Mouse (Mus musculus): ENCODE results near the gene Ppp1r35. TPM values are rescaled to one million over a fixed set of nuclear protein-coding genes. Genes with fewer than 3 reads are reported as not detected.
A peak's percentile ranks its signal among the peaks of the same experiment; 100 is the strongest.
"Not testable (repeated sequence)": the region's sequence is repeated elsewhere in the genome, so short reads cannot be mapped to it uniquely, and the experiment has no call there.

The Ppp1r35 gene
- polyA plus RNA-seq, 1 experiment from 2014 or later, result 39.7 TPM

- H3K9me3 ChIP-seq, result no peaks in the 10 kb centered on the region
- no peaks in the 10 kb centered on the region for H3K27me3 ChIP-seq
- peak within 1 kb of the TSS; percentile 66 for H3K4me3 ChIP-seq
- 4% methylated on average over 28 of the region's 28 CpGs for WGBS
- ATAC-seq (ENCODE audit: low read depth), result peak; percentile 77
- no peaks in the 10 kb centered on the region for H3K36me3 ChIP-seq
- peak within 1 kb of the TSS; percentile 93 for H3K27ac ChIP-seq (replicated peaks)
- H3K4me2 ChIP-seq, result peak within 1 kb of the TSS; percentile 99
- H3K4me1 ChIP-seq (replicated peaks), result peaks cover 55% of the 10 kb centered on the region
- peak within 1 kb of the TSS; percentile 72 for H3K9ac ChIP-seq
Measured at GRCm38 (mm10) chr5:137745214-137746171, 33.2 kb upstream of the Ppp1r35 start, which contains the start of gene Tsc22d4. Gene Tsc22d4 (plus strand): TSS chr5:137745730.

GRCm38 (mm10) chr5:137746282-137746850 is 32.3 kb upstream of the Ppp1r35 start:
- WGBS, result 0% methylated on average over 19 of the region's 20 CpGs

GRCm38 (mm10) chr5:137746851-137747325 is 31.8 kb upstream of the Ppp1r35 start:
- peaks cover 47% of the 10 kb centered on the region for H3K4me1 ChIP-seq (replicated peaks)
- peak overlapping the region; percentile 66 for H3K4me3 ChIP-seq
- peak overlapping the region; percentile 93 for H3K27ac ChIP-seq (replicated peaks)
- WGBS, result 2% methylated on average over 16 of the region's 16 CpGs
- H3K36me3 ChIP-seq, result peaks cover 10% of the 10 kb centered on the region
- H3K9ac ChIP-seq, result peak overlapping the region; percentile 72
- no peaks in the 10 kb centered on the region for H3K9me3 ChIP-seq
- H3K4me2 ChIP-seq, result peak overlapping the region; percentile 99
- peak; percentile 6; the same call in 1 of the 2 replicates for ATAC-seq (ENCODE audit: low read depth)
- H3K27me3 ChIP-seq, result no peaks in the 10 kb centered on the region

More at GRCm38 (mm10) chr5:137746282-137746850, 32.3 kb upstream of the Ppp1r35 start:
- Histone ChIP-seq H3K4me3 (peak overlapping the region; percentile 66), H3K9ac (peak overlapping the region; percentile 72), H3K4me2 (peak overlapping the region; percentile 99), H3K27me3 (no peaks in the 10 kb centered on the region), H3K36me3 (peaks cover 5% of the 10 kb centered on the region), H3K4me1 (replicated peaks) (peaks cover 52% of the 10 kb centered on the region), H3K9me3 (no peaks in the 10 kb centered on the region), H3K27ac (replicated peaks) (peak overlapping the region; percentile 93)
- ATAC-seq (ENCODE audit: low read depth), result peak; percentile 11; the same call in 1 of the 2 replicates

DNA sequence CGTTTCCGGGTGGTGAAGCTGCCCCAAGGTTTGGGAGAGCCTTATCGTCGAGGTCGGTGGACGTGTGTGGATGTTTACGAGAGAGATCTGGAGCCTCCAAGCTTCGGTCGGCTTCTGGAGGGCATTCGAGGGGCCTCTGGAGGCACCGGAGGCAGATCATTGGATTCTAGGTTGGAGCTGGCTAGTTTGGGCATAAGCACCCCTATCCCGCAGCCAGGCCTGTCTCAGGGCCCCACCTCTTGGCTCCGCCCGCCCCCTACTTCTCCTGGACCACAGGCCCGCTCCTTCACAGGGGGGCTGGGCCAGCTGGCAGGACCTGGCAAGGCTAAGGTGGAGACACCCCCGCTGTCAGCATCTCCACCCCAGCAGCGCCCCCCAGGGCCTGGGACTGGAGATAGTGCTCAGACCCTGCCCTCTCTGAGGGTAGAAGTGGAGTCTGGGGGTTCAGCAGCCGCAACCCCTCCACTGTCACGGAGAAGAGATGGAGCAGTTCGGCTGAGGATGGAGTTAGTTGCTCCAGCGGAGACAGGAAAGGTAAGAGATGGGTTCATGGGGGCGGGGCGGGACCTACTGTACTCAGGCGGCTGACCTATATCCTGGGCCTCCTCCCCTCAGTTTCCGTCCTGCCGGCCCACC is 31.2 kb upstream of the Ppp1r35 start:
- Histone ChIP-seq H3K9me3 (no peaks in the 10 kb centered on the region), H3K4me2 (peak overlapping the region; percentile 99), H3K27me3 (no peaks in the 10 kb centered on the region), H3K4me1 (replicated peaks) (peaks cover 45% of the 10 kb centered on the region), H3K36me3 (peaks cover 16% of the 10 kb centered on the region), H3K9ac (peak overlapping the region; percentile 72), H3K4me3 (peak overlapping the region; percentile 66), H3K27ac (replicated peaks) (peak overlapping the region; percentile 93)
- peak; percentile 5; the same call in 1 of the 2 replicates for ATAC-seq (ENCODE audit: low read depth)
- 4% methylated on average over 26 of the region's 26 CpGs for WGBS

- Histone ChIP-seq H3K27me3 (no peaks in the 10 kb centered on the region), H3K9me3 (no peaks in the 10 kb centered on the region), H3K4me1 (replicated peaks) (peaks cover 45% of the 10 kb centered on the region), H3K4me3 (peak overlapping the region; percentile 66), H3K27ac (replicated peaks) (peak overlapping the region; percentile 93), H3K9ac (peak overlapping the region; percentile 72), H3K36me3 (peaks cover 23% of the 10 kb centered on the region), H3K4me2 (peak overlapping the region; percentile 99)
- no peak for ATAC-seq (ENCODE audit: low read depth)
- whole genome bisulfite sequencing, result 25% methylated on average over 5 of the region's 5 CpGs
Measured at GRCm38 (mm10) chr5:137748130-137748770, 30.4 kb upstream of the Ppp1r35 start.

- Histone ChIP-seq H3K4me2 (peak overlapping the region; percentile 99), H3K27ac (replicated peaks) (0 out of 2 replicates have a peak overlapping the region, but pooled peaks have one; percentile 93), H3K4me1 (replicated peaks) (peaks cover 45% of the 10 kb centered on the region), H3K27me3 (no peaks in the 10 kb centered on the region), H3K36me3 (peaks cover 32% of the 10 kb centered on the region), H3K4me3 (0 out of 2 replicates have a peak overlapping the region, but pooled peaks have one; percentile 66), H3K9ac (0 out of 2 replicates have a peak overlapping the region, but pooled peaks have one; percentile 72), H3K9me3 (no peaks in the 10 kb centered on the region)
- 65% methylated on average over 6 of the region's 6 CpGs for WGBS
- ATAC-seq (ENCODE audit: low read depth), result no peak
Measured at GRCm38 (mm10) chr5:137749196-137749836, 29.3 kb upstream of the Ppp1r35 start.

DNA sequence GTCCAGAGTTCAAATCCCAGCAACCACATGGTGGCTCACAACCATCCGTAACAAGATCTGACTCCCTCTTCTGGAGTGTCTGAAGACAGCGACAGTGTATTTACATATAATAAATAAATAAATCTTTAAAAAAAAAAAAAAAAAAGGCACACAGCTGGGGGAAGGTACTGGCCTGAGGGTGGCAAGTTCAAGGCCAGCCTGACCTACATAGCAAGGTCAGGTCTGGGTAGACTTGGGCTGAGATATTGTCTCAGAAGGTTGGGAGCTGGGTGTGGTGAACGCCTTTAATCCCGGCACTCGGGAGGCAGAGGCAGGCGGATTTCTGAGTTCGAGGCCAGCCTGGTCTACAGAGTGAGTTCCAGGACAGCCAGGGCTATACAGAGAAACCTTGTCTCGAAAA is 28.4 kb upstream of the Ppp1r35 start:
- not testable (repeated sequence) for H3K4me2 ChIP-seq; H3K27me3 ChIP-seq; H3K4me3 ChIP-seq; ATAC-seq (ENCODE audit: low read depth); H3K9ac ChIP-seq; H3K27ac ChIP-seq (replicated peaks); H3K9me3 ChIP-seq
- 90% methylated on average over 8 of the region's 8 CpGs for WGBS
- Histone ChIP-seq H3K36me3 (peaks cover 32% of the 10 kb centered on the region), H3K4me1 (replicated peaks) (peaks cover 39% of the 10 kb centered on the region)

GRCm38 (mm10) chr5:137751221-137751887 is 27.3 kb upstream of the Ppp1r35 start:
- H3K4me3 ChIP-seq, result no peak overlapping the region
- 95% methylated on average over 13 of the region's 13 CpGs for WGBS

DNA sequence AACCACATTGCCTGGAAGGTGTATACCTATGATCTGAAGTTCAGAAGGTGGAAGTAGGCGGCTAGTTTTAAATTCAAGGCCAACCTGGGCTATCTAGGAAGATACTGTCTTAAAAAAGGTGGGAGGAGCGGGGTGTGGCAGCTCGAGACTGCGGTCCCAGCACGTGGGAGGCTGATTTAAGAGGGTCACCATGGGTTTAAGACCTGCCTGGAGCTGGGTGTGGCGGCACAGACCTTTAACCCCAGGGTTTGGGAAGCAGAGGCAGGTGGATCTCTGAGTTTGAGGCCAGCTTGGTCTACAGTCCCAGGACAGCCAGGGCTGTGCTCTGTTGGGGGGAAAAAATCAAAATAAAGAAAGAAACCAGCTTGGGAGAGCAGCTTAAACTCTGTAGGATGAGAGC is 26.7 kb upstream of the Ppp1r35 start:
- Histone ChIP-seq H3K36me3 (peaks cover 39% of the 10 kb centered on the region), H3K9ac (no peak overlapping the region), H3K4me2 (no peak overlapping the region), H3K27me3 (no peaks in the 10 kb centered on the region), H3K27ac (replicated peaks) (no peak overlapping the region), H3K9me3 (no peaks in the 10 kb centered on the region), H3K4me1 (replicated peaks) (peaks cover 39% of the 10 kb centered on the region), H3K4me3 (no peak overlapping the region)
- WGBS, result 90% methylated on average over 6 of the region's 6 CpGs
- ATAC-seq (ENCODE audit: low read depth), result no peak

More at GRCm38 (mm10) chr5:137751221-137751887, 27.3 kb upstream of the Ppp1r35 start:
- Histone ChIP-seq H3K27me3 (no peaks in the 10 kb centered on the region), H3K27ac (replicated peaks) (no peak overlapping the region), H3K4me1 (replicated peaks) (peaks cover 41% of the 10 kb centered on the region), H3K9me3 (no peaks in the 10 kb centered on the region), H3K9ac (no peak overlapping the region), H3K36me3 (peaks cover 39% of the 10 kb centered on the region), H3K4me2 (no peak overlapping the region)
- no peak for ATAC-seq (ENCODE audit: low read depth)

- 82% methylated on average over 13 of the region's 13 CpGs for WGBS
- Histone ChIP-seq H3K9ac (no peak overlapping the region), H3K9me3 (no peaks in the 10 kb centered on the region), H3K4me1 (replicated peaks) (peaks cover 39% of the 10 kb centered on the region), H3K27me3 (no peaks in the 10 kb centered on the region), H3K27ac (replicated peaks) (no peak overlapping the region), H3K36me3 (peaks cover 39% of the 10 kb centered on the region), H3K4me3 (no peak overlapping the region), H3K4me2 (no peak overlapping the region)
- ATAC-seq (ENCODE audit: low read depth), result no peak
Measured at GRCm38 (mm10) chr5:137753111-137753832, 25.4 kb upstream of the Ppp1r35 start.
